Mouse (Mus musculus): ENCODE measurements around the gene Slc36a3.
A peak's percentile ranks its signal among the peaks of the same experiment; 100 is the strongest.
"Not testable (repeated sequence)": the region's sequence is repeated elsewhere in the genome, so short reads cannot be mapped to it uniquely, and the experiment has no call there.

The Slc36a3 gene

GRCm38 (mm10) chr11:55106636-55107035 lies 44.9 kb downstream of the Slc36a3 start:
- no peak for DNase-seq (ENCODE audit: low spot score)

- no peak for DNase-seq (ENCODE audit: low spot score)
Observed at GRCm38 (mm10) chr11:55105389-55105788, 46.1 kb downstream of the Slc36a3 start.

- no peak for DNase-seq (ENCODE audit: low spot score)
Observed at GRCm38 (mm10) chr11:55103229-55103628, 48.3 kb downstream of the Slc36a3 start.

- no peak for DNase-seq (ENCODE audit: low spot score)
Observed at GRCm38 (mm10) chr11:55102015-55102414, 49.5 kb downstream of the Slc36a3 start.

- DNase-seq (ENCODE audit: low spot score): no peak
Observed at GRCm38 (mm10) chr11:55099868-55100267, 51.6 kb downstream of the Slc36a3 start.

- DNase-seq (ENCODE audit: low spot score): no peak
Observed at GRCm38 (mm10) chr11:55099019-55099771, 52.3 kb downstream of the Slc36a3 start.

GRCm38 (mm10) chr11:55098189-55098915 lies 53.2 kb downstream of the Slc36a3 start:
- no peak for DNase-seq (ENCODE audit: low spot score)

- DNase-seq (ENCODE audit: low spot score): peak; percentile 97
Observed at GRCm38 (mm10) chr11:55097463-55098188, 53.9 kb downstream of the Slc36a3 start, which contains the start of gene Gm2a. Gene Gm2a (plus strand): TSS chr11:55098115.

- no peak for DNase-seq (ENCODE audit: low spot score)
Observed at GRCm38 (mm10) chr11:55096731-55097462, 54.6 kb downstream of the Slc36a3 start.

- DNase-seq (ENCODE audit: low spot score): not testable (repeated sequence)
Observed at GRCm38 (mm10) chr11:55096296-55096695, 55.2 kb downstream of the Slc36a3 start.

- no peak for DNase-seq (ENCODE audit: low spot score)
Observed at GRCm38 (mm10) chr11:55093096-55093495, 58.4 kb downstream of the Slc36a3 start.

GRCm38 (mm10) chr11:55089892-55090291 lies 61.6 kb downstream of the Slc36a3 start:
- no peak for DNase-seq (ENCODE audit: low spot score)

GRCm38 (mm10) chr11:55087006-55087405 lies 64.5 kb downstream of the Slc36a3 start:
- peak; percentile 59 for DNase-seq (ENCODE audit: low spot score)

- DNase-seq (ENCODE audit: low spot score): no peak
Observed at GRCm38 (mm10) chr11:55085396-55085795, 66.1 kb downstream of the Slc36a3 start.

GRCm38 (mm10) chr11:55084629-55085028 lies 66.9 kb downstream of the Slc36a3 start:
- DNase-seq (ENCODE audit: low spot score): peak; percentile 32

- DNase-seq (ENCODE audit: low spot score): no peak
Observed at GRCm38 (mm10) chr11:55081206-55081605, 70.3 kb downstream of the Slc36a3 start.

GRCm38 (mm10) chr11:55079180-55079579 lies 72.3 kb downstream of the Slc36a3 start:
- no peak for DNase-seq (ENCODE audit: low spot score)

- no peak for DNase-seq (ENCODE audit: low spot score)
Observed at GRCm38 (mm10) chr11:55078502-55078901, 73.0 kb downstream of the Slc36a3 start.

- peak; percentile 63 for DNase-seq (ENCODE audit: low spot score)
Observed at GRCm38 (mm10) chr11:55077331-55078231, 73.9 kb downstream of the Slc36a3 start, which contains the start of gene Ccdc69. Gene Ccdc69 (minus strand): TSS chr11:55078131.

GRCm38 (mm10) chr11:55076234-55076633 lies 75.3 kb downstream of the Slc36a3 start:
- no peak for DNase-seq (ENCODE audit: low spot score)

- peak; percentile 26 for DNase-seq (ENCODE audit: low spot score)
Observed at GRCm38 (mm10) chr11:55075602-55076001, 75.9 kb downstream of the Slc36a3 start.

Measured in lung, postnatal 25 days (tissue).